Mouse (Mus musculus) cerebellum, adult (tissue): Measurements from ENCODE around the gene Zfp36.

Experiments
- ATAC-seq: cut with Nextera tagmentation; 2 replicates; pipeline ENCODE4 v1.9.2; 2017; ENCODE audit warnings: mild to moderate bottlenecking, moderate library complexity, mixed read lengths; ENCODE audit not compliant: insufficient number of reproducible peaks, low FRiP score, low TSS enrichment

The Zfp36 gene

DNA sequence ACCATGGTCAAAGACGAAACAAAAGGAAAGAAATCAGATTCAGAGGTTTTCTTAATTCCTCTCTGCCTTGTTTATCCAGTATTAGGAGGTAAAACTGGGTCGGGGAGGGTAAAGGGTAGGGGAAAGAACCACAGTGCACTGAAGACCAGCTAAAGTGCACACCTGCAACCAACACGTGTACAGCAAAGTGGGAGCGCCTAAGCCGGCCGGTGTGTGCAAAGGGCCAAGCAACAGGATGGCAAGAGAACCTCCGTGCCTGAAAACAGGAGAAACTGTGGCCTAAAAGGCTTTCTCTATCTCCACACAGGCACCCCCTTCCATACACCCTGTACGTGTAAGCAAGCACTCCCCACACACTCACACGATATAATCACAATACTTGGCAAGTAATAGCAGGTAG lies 5.1 kb upstream of the Zfp36 start:
- ATAC-seq, result no peak

DNA sequence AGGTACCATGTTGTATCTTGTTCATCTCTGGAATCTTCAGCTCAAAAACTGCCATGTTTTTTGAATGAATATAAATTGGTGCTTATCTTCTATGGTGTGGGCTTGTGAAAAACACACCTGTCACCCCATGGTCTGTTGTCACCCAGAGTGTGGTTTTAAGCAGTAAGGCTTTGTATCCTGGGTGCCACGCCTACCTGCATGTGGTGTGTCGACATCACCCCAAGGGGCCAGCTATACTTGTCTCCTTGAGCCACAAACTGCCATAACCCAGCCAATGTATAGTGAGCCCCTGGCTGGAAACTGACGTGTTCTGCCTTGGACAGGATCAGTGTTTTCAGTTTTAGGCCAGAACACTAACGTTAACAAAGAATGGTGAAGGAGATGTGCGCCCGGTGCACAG lies 4.1 kb upstream of the Zfp36 start:
- ATAC-seq, result no peak

DNA sequence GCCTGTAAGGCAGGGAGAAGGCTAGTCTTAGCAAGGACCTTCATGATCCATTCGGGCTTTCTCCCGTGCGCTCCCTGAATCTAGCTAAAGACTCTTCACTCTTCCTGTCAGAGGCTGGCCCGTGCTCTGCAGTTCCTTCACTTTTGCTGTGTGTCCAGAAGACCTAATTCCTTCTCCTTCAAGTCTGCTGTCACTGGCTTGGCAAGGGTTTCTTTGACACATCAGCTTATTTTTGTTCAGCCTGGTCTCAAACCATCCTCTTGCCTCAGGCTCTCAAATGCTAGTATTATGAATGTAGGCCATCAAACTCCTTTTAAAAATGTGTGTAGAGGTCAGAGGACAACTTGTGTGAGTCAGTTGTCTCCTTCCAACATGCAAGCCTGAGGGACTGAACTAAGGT lies 3.6 kb upstream of the Zfp36 start:
- no peak for ATAC-seq

DNA sequence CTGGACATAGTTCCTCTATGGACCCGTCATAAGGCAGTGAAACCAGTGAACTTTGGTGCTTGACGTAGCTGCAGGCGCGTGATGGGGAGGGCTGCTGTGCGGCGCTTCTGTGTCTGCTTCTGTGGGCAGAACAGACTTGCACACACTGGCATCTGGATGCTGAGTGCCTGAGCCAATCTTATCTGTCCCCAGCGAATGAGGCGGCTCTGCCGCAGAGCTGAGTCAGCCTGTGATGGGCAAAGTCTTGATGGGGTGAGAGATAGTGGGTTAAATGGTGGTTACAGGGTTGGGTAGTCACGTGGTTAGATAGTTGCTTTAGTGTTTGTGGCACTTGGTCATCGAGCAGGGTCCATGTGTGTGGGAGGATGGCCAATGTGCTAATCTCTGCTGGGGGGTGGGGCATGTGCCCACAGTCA lies 2.9 kb upstream of the Zfp36 start:
- no peak for ATAC-seq

DNA sequence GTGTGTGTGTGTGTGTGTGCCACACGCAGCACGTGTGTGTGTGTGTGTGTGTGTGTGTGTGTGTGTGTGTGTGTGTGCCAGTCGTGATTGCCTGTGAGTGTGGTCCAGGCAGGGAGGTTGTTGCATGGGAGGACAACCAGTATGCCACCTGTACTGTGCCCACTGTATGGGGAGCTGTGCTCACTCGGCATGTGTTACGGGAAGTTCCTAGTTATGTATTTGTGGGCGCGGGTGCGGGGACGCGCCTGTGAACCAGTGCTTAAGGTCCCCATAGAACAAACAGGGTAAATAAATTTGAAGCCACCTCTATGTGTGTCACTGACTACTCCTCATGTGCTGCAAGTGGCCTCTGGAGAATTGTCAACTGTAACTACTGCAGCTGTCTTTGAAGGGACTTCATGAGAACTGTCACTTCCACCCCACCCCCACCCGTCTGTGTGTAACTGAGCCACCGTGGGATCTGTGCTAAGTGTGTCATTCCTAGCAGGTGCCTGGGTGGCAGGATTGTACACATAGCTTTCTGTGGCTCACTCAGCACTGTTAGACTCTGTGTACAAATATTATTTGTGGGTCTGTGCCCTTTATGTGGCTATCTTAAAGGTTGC lies 2.4 kb upstream of the Zfp36 start:
- ATAC-seq, result no peak

DNA sequence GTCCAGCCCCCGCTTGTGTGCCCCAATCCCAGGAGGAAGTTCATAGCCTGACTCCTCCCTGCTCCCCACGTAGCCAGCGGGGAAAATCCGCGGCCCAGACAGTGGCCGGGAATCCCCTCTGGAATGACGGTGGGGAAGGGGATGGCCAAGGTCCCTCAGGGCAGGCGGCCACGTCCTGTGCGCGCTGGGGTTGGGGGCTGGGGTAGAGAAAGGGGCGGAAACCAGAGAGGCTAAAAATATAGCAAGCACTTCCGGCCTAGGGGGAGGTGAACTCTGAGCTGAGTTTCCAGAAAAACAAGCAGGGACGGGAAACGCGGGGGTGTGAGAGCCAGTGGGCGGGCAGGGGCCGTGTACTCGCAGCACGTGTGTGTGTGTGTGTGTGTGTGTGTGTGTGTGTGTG lies 1.9 kb upstream of the Zfp36 start:
- ATAC-seq, result no peak

DNA sequence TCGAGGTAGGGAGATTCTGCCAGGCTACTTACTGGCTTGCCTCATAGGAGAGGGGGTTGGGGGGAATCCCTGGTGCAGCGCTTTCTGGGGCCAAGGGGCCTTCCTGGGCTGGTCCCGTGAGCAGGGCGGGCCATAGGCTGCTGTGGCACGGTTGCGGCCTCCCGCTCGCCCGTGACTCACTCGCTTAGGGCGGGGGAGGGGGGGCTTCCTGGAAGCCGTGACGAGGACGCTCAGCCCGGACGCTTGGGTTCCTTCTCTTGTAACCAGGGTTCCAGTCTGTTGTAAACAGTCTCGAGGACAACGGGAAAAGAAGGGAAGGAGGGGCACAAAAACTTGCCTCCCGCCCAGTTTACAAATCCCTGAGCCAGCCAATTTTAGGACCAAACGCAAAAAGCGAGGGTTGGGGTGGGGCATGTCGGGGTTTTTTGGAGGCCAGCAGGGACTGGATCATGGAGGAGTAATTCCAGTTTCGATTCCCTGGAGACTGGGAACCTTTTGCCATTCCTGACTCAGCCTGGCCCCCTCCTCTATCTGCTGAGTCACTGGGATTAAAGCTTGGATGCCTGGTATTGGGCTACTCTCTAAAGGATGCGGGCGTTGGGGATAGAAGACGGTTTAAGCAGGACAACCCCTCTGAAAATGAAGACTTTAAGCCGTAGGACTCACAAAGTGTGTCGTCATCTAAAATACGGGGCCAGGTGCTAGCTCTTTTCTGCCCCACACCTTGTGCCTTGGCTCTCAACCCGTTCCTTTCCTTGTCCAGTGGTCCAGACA lies 1.2 kb upstream of the Zfp36 start:
- ATAC-seq, result no peak

DNA sequence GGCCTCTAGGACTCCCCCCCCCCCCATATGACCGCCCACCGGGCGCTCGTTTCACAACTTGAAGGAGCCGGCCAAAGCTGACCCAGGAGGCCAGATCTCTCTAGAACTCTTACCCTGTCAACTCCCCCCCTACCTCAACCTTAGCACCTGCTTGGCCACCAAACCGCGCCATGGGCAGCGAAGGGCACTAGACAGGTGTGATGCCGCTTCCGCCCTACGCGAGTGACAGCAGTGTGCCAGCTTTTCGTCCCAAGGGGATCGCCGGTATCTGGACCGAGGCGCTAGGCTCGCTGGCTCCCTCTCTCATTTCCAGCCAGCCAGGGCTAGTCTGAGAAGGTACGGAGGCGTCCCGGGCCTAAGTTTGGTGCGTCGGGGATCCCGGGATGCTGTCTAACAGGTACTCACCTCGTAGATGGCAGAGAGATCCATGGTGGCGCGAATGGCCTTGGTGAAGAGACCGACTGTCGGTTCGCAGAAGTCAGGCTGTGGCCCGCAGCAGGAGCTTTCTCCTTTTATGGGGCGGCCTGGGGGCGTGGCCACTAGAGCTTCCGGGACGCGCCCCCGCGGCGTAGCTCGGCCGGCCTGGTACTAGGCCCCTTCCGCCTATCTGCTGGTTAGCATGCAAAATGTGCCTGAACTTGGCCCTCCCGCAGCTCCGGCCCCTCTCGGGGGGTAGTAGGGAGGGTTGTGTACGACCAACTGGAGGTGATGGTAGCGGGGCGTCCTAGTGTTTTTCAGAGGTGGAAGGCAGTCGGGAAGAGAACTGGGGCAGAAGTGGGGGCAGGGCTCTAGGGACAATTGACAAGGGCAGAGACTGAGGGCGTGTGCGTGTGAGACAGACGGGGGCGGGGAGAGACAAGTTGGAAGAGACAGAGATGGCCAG lies 1.0 kb downstream of the Zfp36 start:
- 0 out of 2 replicates have a peak, but pooled peaks have one; percentile 31 for ATAC-seq

DNA sequence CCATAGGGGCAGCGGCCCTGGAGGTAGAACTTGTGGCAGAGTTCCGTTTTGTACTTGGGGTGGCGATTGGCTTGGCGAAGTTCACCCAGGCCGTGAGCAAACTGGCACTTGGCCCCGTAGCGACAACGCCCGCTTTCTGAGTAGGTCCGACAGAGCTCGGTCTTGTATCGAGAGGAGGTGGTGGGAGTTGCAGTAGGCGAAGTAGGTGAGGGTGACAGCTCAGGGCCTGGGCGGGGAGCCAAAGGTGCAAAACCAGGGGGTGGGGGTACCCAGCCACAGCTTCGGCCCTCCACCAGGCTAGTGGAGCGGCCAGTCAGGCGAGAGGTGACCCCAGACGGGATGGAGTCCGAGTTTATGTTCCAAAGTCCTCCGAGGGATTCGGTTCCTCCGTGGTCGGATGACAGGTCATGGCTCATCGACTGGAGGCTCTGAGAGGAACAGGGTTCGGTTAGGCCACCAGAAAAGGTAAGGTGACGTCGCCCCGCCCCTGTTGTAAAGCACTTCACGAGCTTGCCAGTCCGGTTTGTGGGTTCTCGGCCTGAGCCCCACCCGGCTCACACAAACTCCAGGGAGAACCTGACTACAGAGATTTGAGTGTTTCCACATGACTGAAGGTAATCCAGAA lies 1.9 kb downstream of the Zfp36 start:
- ATAC-seq, result no peak

DNA sequence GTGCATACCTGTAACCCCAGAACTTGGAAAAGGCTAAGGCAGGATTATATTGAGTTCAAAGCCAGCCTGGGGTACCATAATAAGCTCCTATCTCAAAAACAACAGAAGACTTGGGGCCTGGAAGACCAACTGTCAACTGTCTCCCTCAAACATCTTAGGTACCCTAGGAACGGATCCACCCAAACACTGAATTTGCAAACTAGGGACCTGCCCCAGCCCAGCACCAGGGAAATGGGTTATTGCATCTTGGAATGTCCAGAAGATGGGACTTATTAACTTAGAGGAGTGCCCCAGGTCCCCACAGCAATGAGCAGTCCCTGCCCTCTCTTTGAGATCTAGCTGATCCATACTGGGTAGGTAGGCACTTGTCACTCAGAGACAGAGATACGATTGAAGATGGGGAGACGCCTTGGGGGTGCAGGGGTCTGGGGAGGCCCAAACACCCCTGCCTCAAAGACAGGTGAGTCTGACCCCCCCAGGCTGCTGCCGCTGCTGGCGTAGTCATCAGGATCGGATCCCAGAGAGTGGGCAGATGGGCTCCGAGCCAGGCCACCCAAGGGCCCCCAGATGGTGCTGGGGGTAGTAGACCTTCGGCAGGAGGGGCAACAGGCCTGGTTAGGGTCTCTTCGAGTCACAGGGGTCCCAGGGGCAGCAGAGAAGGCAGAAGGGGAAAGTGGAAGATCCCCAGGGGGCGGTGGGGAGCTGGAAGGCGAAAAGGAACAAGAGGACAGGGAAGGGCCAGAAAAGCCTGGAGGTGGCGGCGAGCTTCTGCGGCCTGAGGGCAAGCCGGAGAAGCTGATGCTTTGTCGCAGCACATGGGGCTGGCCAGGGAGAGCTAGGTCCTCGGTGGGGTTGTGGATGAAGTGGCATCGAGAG lies 2.6 kb downstream of the Zfp36 start:
- ATAC-seq, result no peak

DNA sequence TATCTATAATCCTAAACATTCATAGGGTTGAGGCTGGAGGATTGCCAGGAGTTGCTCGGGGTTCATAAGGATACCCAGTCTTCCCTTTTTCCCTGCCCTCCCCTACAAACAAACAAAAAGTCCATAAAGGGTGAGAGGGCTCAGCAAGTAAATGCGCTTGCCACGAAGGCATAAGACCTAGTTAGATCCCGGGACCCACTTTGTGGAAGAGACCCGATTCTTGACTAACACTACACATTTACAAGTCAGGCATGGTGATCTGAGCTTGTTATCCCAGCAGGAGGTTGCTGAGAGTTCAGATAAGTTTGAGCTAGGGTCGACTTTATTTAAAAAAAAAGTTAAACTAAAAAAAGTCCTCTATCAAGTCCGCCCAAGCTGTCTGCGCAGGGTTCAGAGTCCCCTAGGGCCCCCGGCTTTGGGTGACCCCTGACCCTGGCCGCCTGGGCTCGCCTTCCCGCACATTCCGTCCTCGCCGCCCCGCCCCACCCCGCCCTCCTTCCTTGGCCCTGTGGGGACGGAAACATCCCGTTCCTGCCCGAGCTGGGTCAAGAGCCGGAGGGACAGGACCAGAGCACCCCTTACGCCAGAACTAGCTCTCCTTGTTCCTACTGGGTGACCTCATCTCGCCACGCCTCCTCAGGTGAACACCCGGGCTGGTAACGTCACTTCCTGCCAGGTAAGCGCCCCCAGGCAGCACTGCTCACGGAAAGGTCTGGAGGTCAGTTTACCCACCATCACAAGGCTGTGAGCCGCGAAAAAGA lies 3.9 kb downstream of the Zfp36 start:
- no peak for ATAC-seq

DNA sequence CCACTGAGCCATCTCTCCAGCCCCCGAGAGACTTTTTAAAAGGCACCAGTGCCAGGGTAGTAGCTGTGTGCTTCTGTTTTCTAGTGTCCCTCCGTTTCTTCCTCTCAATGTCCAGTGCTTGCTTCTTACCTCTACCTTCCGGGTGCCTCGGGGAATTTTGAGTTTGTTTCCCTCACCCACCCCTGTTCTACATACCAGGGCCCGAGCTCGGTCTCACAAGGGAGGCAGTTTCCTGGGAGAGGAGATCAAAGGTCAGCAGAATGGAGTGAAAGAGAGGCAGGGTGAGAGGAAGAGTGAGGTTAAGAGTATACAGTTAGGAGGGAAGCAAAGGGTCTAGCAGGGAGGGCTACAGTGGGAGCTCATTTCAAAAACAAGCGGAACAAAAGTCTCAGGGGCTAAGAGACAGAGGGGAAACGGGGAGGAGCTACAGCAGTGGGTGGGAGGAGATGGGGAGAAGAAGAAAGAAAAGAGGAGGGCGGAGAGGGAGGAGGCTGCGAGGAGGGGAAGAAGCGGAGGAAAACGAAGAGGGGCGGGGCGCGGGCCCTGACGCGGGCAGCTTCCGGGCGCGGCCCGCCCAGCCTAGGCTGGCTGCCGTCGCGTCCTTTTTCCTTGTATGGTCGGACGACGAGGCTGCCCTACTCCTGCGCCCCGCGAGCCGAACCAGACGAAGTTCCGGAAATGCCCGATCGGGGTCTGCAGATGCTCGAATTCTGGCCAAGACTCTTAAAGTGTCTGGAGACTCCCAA lies 4.7 kb downstream of the Zfp36 start:
- no peak for ATAC-seq

DNA sequence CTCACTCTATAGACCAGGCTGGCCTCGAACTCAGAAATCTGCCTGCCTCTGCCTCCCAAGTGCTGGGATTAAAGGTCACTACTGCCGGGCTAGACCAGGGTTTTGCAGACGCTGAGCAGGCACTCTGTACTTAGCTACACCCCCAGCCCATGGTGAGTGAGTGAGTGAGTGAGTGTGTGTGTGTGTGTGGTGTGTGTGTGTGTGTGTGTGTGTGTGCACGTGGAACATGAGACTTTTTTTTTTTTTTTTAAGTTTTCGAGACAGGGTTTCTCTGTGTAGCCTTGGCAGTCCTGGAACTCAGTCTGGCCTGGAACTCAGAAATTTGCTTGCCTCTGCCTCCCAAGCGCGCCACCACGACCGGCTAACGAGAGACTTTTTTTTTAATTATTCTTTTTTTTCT lies 5.4 kb downstream of the Zfp36 start:
- ATAC-seq, result no peak

DNA sequence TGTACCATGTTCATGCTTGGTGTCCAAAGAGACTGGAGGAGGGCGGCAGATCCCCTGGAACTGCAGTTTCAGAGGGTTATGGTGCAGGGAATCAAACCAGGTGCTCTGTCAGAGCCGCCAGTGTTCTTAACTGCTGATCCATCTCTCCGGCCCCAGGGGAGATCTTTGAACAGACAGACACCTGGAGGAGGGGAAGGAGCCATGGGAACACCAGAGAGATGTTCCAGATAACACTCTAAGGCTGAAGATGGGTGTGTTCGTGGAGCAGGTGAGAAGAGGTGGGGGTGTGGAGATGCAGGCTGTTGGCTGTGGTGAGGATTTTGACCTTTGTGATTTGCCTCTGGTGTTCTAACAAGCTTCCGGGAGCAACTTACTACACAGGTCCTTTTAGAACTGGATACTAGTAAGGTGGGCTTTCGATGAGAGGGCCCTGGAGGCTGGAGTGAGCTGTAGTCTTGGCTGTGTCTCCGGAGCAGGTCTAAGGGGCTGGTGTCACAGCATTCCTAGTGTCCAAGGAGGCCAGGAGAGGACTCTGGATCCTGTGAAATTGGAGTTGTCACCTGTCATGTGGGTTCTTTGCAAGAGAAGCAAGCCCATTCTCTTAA lies 6.1 kb downstream of the Zfp36 start:
- ATAC-seq, result no peak

DNA sequence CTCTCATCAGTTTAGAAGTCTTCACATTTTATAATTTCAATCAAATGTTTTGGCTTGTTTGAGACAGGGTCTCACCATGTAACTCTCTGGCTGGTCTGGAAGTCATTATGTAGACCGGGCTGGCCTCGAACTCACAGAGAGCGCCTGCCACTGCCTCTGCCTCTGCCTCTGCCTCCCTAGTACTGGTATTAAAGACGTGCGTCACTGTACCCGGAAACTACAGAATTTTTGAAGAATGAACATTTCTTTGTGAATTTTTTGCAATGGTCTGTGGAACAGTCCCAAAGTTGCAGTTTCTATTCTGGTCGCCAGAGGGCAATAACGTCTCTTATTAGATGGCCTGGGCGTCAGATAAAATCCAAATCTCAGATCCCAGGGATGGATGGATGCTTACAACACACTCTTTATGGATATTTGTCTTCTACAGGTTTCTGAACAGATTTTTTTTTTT lies 6.9 kb downstream of the Zfp36 start:
- ATAC-seq, result no peak

DNA sequence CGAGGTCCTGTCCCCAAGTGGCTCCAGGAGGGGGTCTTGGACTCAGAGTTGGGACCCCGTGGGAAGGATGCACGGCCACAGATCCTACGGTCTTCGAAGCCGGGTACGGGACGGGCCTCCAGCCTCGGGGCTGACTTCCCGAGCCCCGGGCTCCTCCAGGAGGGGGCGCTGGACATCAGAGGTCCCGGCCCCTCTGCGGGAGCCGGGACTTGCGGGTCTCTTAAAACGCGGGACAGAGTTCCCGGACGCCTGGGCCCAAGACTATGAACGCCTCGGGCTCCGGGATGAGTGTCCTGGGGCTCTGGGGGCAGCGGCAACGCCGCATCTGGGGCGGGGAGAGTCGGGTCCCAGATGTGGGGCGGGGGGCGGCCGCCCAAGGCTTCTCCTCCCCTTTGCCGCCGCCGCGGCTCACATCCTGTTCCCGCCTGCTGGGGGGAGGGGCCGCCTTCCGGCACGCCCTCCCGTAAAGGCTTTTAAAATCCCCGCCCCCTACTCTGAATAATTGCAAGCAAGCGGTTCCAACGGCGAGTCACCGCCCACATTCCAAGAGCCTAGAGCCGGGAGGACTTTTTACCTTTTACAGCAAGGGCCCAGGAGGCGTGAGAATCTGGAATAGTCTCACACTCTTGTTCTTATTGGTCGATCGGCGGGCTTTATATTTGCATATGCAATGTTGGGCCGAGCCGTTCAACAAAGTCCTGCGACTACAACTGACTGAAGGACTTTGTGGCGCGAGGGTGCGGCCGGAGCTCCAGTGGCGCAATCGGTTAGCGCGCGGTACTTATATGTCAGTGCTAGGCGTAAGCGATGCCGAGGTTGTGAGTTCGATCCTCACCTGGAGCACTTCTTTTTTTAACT lies 7.6 kb downstream of the Zfp36 start, which contains the start of gene Plekhg2:
Gene Plekhg2 (minus strand): TSS at position 349 of the 858 bp plus-strand sequence.
- peak; percentile 74; the same call in 1 of the 2 replicates for ATAC-seq

DNA sequence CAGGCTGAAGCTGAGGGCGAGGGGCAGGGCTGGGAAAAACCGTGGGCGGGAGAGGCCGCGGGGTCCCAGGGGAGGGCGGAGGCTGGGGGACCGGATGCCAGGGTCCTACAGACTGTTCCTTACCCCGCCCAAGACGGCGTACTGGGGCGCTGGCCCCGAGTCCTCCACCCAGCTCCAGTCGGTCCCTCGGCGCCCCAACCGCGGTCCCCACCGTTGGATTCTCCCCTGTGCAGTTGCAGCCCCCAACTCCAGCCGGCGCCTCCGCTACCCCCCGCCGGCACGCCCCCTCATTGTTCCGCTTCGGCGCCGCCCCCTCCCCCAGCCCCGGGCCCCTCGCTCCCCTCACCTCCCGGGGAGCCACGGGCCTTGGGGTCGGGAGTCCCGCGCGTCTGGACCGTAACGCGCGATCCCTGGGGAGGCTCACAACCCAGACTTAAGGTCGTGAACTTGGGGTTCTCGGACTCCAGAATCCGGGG lies 8.5 kb downstream of the Zfp36 start:
- ATAC-seq, result no peak
